In genomic region chr8:76383583-76384281, GRCm38 (mm10) we compare ENCODE assay signal across 20 mouse cellular contexts.
DNase-seq lines count a peak whose midpoint lies in the region; ATAC-seq and TF ChIP-seq lines count a peak whose summit lies in the region.
"Had no signal": no experiment of that assay in that cellular context is flagged by ENCODE, and none has a peak within 500 bp of the region (broad histone marks: within the 10 kb centered on the region; RNA-seq: fewer than 3 reads in every experiment).

No protein-coding gene starts in this region.

- 57% methylated on average over 5 of the region's 5 CpGs for WGBS in hindbrain, embryonic 14.5 days
- 68% methylated on average over 5 of the region's 5 CpGs for WGBS in hindbrain, embryonic 12.5 days
- WGBS in midbrain, embryonic 12.5 days, result 46% methylated on average over 5 of the region's 5 CpGs
- WGBS in midbrain, embryonic 10.5 days, result 62% methylated on average over 5 of the region's 5 CpGs
- 14% methylated on average over 5 of the region's 5 CpGs for WGBS in forebrain, embryonic 13.5 days
- WGBS in lung, adult 2 months, result 45% methylated on average over 5 of the region's 5 CpGs

- no peak for DNase-seq in hindbrain, embryonic 14.5 days (ENCODE audit: low spot score)
- no peak for DNase-seq in midbrain, embryonic 10.5 days (ENCODE audit: low spot score)
- DNase-seq in telencephalon, adult 2 months (ENCODE audit: low read depth, low spot score), result peak; percentile 33
- DNase-seq in lung, adult 2 months, result no peak
- DNase-seq: adrenal gland, postnatal 25 days; cerebellum, adult 8-10 months; kidney, adult 18-20 months; liver; lung, postnatal 36 days; right cerebral cortex, postnatal 25 days; thymus, adult 2 months had no signal

- H3K9me3 ChIP-seq in hindbrain, embryonic 14.5 days (ENCODE audit: control insufficient read depth, low read length), result no peaks in the 10 kb centered on the region
- H3K9me3 ChIP-seq in hindbrain, embryonic 12.5 days (replicated peaks), result no peaks in the 10 kb centered on the region
- no peaks in the 10 kb centered on the region for H3K9me3 ChIP-seq in midbrain, embryonic 12.5 days
- no peaks in the 10 kb centered on the region for H3K9me3 ChIP-seq in midbrain, embryonic 10.5 days (replicated peaks)
- H3K9me3 ChIP-seq in forebrain, embryonic 13.5 days (replicated peaks), result no peaks in the 10 kb centered on the region
- H3K9me3 ChIP-seq: embryonic facial prominence, embryonic 13.5 days; heart, embryonic 10.5 days; stomach, embryonic 15.5 days had no signal

- 0 out of 2 replicates have a peak, but pooled peaks cover 7% of the 10 kb centered on the region for H3K4me1 ChIP-seq in hindbrain, embryonic 14.5 days (replicated peaks; ENCODE audit: control insufficient read depth, insufficient read depth, low read length)
- H3K4me1 ChIP-seq in hindbrain, embryonic 12.5 days, result no peaks in the 10 kb centered on the region
- peaks cover 5% of the 10 kb centered on the region; the same call in 1 of the 2 replicates for H3K4me1 ChIP-seq in midbrain, embryonic 12.5 days
- H3K4me1 ChIP-seq in midbrain, embryonic 10.5 days, result peaks cover 6% of the 10 kb centered on the region; the same call in 1 of the 2 replicates
- peaks cover 15% of the 10 kb centered on the region; the same call in 1 of the 2 replicates for H3K4me1 ChIP-seq in forebrain, embryonic 13.5 days
- H3K4me1 ChIP-seq in lung, adult 2 months (ENCODE audit: control insufficient read depth, insufficient read depth, low read length), result no peaks in the 10 kb centered on the region
- H3K4me1 ChIP-seq: embryonic facial prominence, embryonic 13.5 days; heart, embryonic 10.5 days; stomach, embryonic 15.5 days had no signal

- no peaks in the 10 kb centered on the region for H3K27me3 ChIP-seq in hindbrain, embryonic 14.5 days (ENCODE audit: control insufficient read depth, insufficient read depth, low read length)
- H3K27me3 ChIP-seq in hindbrain, embryonic 12.5 days, result no peaks in the 10 kb centered on the region
- H3K27me3 ChIP-seq in midbrain, embryonic 12.5 days, result no peaks in the 10 kb centered on the region
- H3K27me3 ChIP-seq in midbrain, embryonic 10.5 days (ENCODE audit: low read depth, poor library complexity, severe bottlenecking), result no peaks in the 10 kb centered on the region
- no peaks in the 10 kb centered on the region for H3K27me3 ChIP-seq in forebrain, embryonic 13.5 days
- H3K27me3 ChIP-seq: CH12.LX; embryonic facial prominence, embryonic 13.5 days; stomach, embryonic 15.5 days had no signal

- H3K9ac ChIP-seq in hindbrain, embryonic 14.5 days, result no peak overlapping the region
- no peak overlapping the region for H3K9ac ChIP-seq in hindbrain, embryonic 12.5 days
- H3K9ac ChIP-seq in midbrain, embryonic 12.5 days (replicated peaks), result no peak overlapping the region
- H3K9ac ChIP-seq in forebrain, embryonic 13.5 days, result no peak overlapping the region
- H3K9ac ChIP-seq: embryonic facial prominence, embryonic 13.5 days; stomach, embryonic 15.5 days had no signal

- 0 out of 2 replicates have a peak overlapping the region, but pooled peaks have one; percentile 9 for H3K27ac ChIP-seq in hindbrain, embryonic 14.5 days
- H3K27ac ChIP-seq in hindbrain, embryonic 12.5 days, result no peak overlapping the region
- no peak overlapping the region for H3K27ac ChIP-seq in midbrain, embryonic 12.5 days (replicated peaks)
- H3K27ac ChIP-seq in midbrain, embryonic 10.5 days (replicated peaks), result no peak overlapping the region
- H3K27ac ChIP-seq in forebrain, embryonic 13.5 days, result no peak overlapping the region
- H3K27ac ChIP-seq: embryonic facial prominence, embryonic 13.5 days; heart, embryonic 10.5 days; kidney, postnatal 0 days; left cerebral cortex, adult 2 months; stomach, embryonic 15.5 days had no signal

- H3K4me2 ChIP-seq in hindbrain, embryonic 14.5 days (replicated peaks), result no peak overlapping the region
- H3K4me2 ChIP-seq in hindbrain, embryonic 12.5 days (replicated peaks), result no peak overlapping the region
- no peak overlapping the region for H3K4me2 ChIP-seq in midbrain, embryonic 12.5 days (replicated peaks)
- no peak overlapping the region for H3K4me2 ChIP-seq in forebrain, embryonic 13.5 days
- H3K4me2 ChIP-seq: embryonic facial prominence, embryonic 13.5 days; stomach, embryonic 15.5 days had no signal

- no peak overlapping the region for H3K4me3 ChIP-seq in hindbrain, embryonic 14.5 days (replicated peaks; ENCODE audit: low read length)
- H3K4me3 ChIP-seq in hindbrain, embryonic 12.5 days, result no peak overlapping the region
- no peak overlapping the region for H3K4me3 ChIP-seq in midbrain, embryonic 12.5 days
- no peak overlapping the region for H3K4me3 ChIP-seq in midbrain, embryonic 10.5 days
- no peak overlapping the region for H3K4me3 ChIP-seq in forebrain, embryonic 13.5 days
- H3K4me3 ChIP-seq in lung, adult 2 months (replicated peaks; ENCODE audit: extremely low read depth, low read depth, low read length), result no peak overlapping the region
- H3K4me3 ChIP-seq: embryonic facial prominence, embryonic 13.5 days; heart, embryonic 10.5 days; left cerebral cortex, adult 2 months; stomach, embryonic 15.5 days had no signal

- no peaks in the 10 kb centered on the region for H3K36me3 ChIP-seq in hindbrain, embryonic 14.5 days (replicated peaks; ENCODE audit: control insufficient read depth, insufficient read depth)
- H3K36me3 ChIP-seq in hindbrain, embryonic 12.5 days, result no peaks in the 10 kb centered on the region
- no peaks in the 10 kb centered on the region for H3K36me3 ChIP-seq in midbrain, embryonic 12.5 days
- H3K36me3 ChIP-seq in midbrain, embryonic 10.5 days, result no peaks in the 10 kb centered on the region
- no peaks in the 10 kb centered on the region for H3K36me3 ChIP-seq in forebrain, embryonic 13.5 days (ENCODE audit: poor library complexity, severe bottlenecking)
- H3K36me3 ChIP-seq: embryonic facial prominence, embryonic 13.5 days; heart, embryonic 10.5 days; stomach, embryonic 15.5 days had no signal

- TF ChIP-seq CTCF in lung, adult 2 months (IDR thresholded peaks at IDR 0.05; ENCODE audit: insufficient read depth, low read length), result no peak

- TF ChIP-seq POLR2A in lung, adult 2 months (IDR thresholded peaks at IDR 0.05; ENCODE audit: borderline replicate concordance, extremely low read depth, low read depth, low read length), result no peak

- peak; percentile 64; the same call in 1 of the 2 replicates for ATAC-seq in hindbrain, embryonic 14.5 days (ENCODE audit: low FRiP score)
- no peak for ATAC-seq in hindbrain, embryonic 12.5 days (ENCODE audit: low FRiP score)
- peak; percentile 50; the same call in 1 of the 2 replicates for ATAC-seq in midbrain, embryonic 12.5 days (ENCODE audit: low FRiP score, low read depth)
- peak; percentile 88 for ATAC-seq in forebrain, embryonic 13.5 days
